Mouse (Mus musculus) myocyte (in vitro differentiated cells): ENCODE results near the gene Tpp1. TPM values are rescaled to one million over a fixed set of nuclear protein-coding genes. Genes with fewer than 3 reads are reported as not detected.

Experiments used
- H3K27me3 ChIP-seq: one replicate; pipeline ENCODE4 v1.6.1; 2011; ENCODE audit not compliant: control insufficient read depth, insufficient read depth, insufficient read length
- H3K36me3 ChIP-seq: one replicate; pipeline ENCODE4 v1.6.1; 2011; ENCODE audit not compliant: control insufficient read depth, insufficient read depth
- H3K4me2 ChIP-seq: one replicate; pipeline ENCODE4 v1.6.1; 2011; ENCODE audit warnings: low read depth, control low read depth
- H3K4me3 ChIP-seq: one replicate; pipeline ENCODE4 v1.5.1; 2011; ENCODE audit warnings: mild to moderate bottlenecking, control low read depth, moderate library complexity
- H3K79me2 ChIP-seq: one replicate; pipeline ENCODE4 v1.6.1; 2011; ENCODE audit not compliant: control insufficient read depth, insufficient read depth
- H3ac ChIP-seq: one replicate; pipeline ENCODE4 v1.6.1; 2011; ENCODE audit not compliant: control insufficient read depth, insufficient read length
- CEBPB ChIP-seq: IDR thresholded peaks from 2 replicates; pipeline ENCODE4 v1.6.1; 2011; ENCODE audit warnings: mild to moderate bottlenecking, moderate library complexity; ENCODE audit not compliant: poor library complexity, insufficient read depth, severe bottlenecking
- E2F4 ChIP-seq: IDR thresholded peaks from one replicate; pipeline ENCODE4 v1.6.1; 2011; ENCODE audit warnings: mild to moderate bottlenecking, control low read depth, moderate library complexity; ENCODE audit not compliant: insufficient read depth
- MAX ChIP-seq: IDR thresholded peaks from one replicate; pipeline ENCODE4 v1.6.1; 2011; ENCODE audit warnings: low read depth, mild to moderate bottlenecking, control low read depth
- MYOD1 ChIP-seq, 3 experiments: IDR thresholded peaks; one replicate each; pipeline ENCODE4 v1.6.1; 2011; ENCODE audit warnings: control low read depth in 2 of 3, low read depth in 2 of 3, mild to moderate bottlenecking in 2 of 3, moderate library complexity in 1 of 3; ENCODE audit not compliant: insufficient read length in 2 of 3, control insufficient read depth in 1 of 3
- MYOG ChIP-seq, 3 experiments: IDR thresholded peaks; one replicate each; pipeline ENCODE4 v1.6.1; 2011; ENCODE audit warnings: control low read depth in 2 of 3, low read depth in 2 of 3, mild to moderate bottlenecking in 2 of 3; ENCODE audit not compliant: insufficient read length in 2 of 3, control insufficient read depth in 1 of 3, insufficient read depth in 1 of 3
- POLR2A ChIP-seq: IDR thresholded peaks from one replicate; pipeline ENCODE4 v1.6.1; 2011; ENCODE audit warnings: low read depth, mild to moderate bottlenecking, control low read depth, moderate library complexity; ENCODE audit not compliant: insufficient read length
- POLR2AphosphoS2 ChIP-seq: IDR thresholded peaks from one replicate; pipeline ENCODE4 v1.6.1; 2011; ENCODE audit warnings: low read depth, control low read depth; ENCODE audit not compliant: insufficient read length
- REST ChIP-seq: IDR thresholded peaks from one replicate; pipeline ENCODE4 v1.6.1; 2011; ENCODE audit warnings: mild to moderate bottlenecking, control low read depth, moderate library complexity; ENCODE audit not compliant: insufficient read depth, insufficient read length
- SRF ChIP-seq: IDR thresholded peaks from one replicate; pipeline ENCODE4 v1.6.1; 2011; ENCODE audit warnings: low read depth; ENCODE audit not compliant: control insufficient read depth, insufficient read length
- TCF12 ChIP-seq: IDR thresholded peaks from one replicate; pipeline ENCODE4 v1.6.1; 2011; ENCODE audit warnings: mild to moderate bottlenecking, control low read depth; ENCODE audit not compliant: poor library complexity, insufficient read depth, severe bottlenecking
- TCF3 ChIP-seq: IDR thresholded peaks from one replicate; pipeline ENCODE4 v1.6.1; 2011; ENCODE audit warnings: low read depth, control low read depth; ENCODE audit not compliant: insufficient read length
- USF1 ChIP-seq: IDR thresholded peaks from one replicate; pipeline ENCODE4 v1.6.1; 2011; ENCODE audit warnings: low read depth, mild to moderate bottlenecking, control low read depth, moderate library complexity
- polyA plus RNA-seq: library from polyadenylated mRNA; unstranded; fragments of >200 nt; fragmentation: generic; extraction: Trizol; gene quantifications from one replicate; pipeline ENCODE4 v1.2.1, GENCODE M21; 2012; ENCODE audit warnings: missing spikeins

Tpp1 gene
- polyA plus RNA-seq, 1 experiment = 40.4 TPM

- no peak overlapping the region for H3K4me2 ChIP-seq
- TF ChIP-seq CEBPB (no peak), MAX (no peak), MYOG (IDR thresholded peaks at IDR 0.05; ENCODE audit: control insufficient read depth in 1 of 3, insufficient read depth in 1 of 3, insufficient read length in 2 of 3, low read depth in 2 of 3) (no peak), MYOD1 (IDR thresholded peaks at IDR 0.05; ENCODE audit: control insufficient read depth in 1 of 3, insufficient read length in 2 of 3, low read depth in 2 of 3) (no peak), E2F4 (no peak), TCF12 (no peak), POLR2AphosphoS2 (no peak), USF1 (no peak), SRF (no peak), REST (no peak), TCF3 (no peak), POLR2A (no peak)
- peaks cover 43% of the 10 kb centered on the region for H3K79me2 ChIP-seq
- H3K27me3 ChIP-seq = no peaks in the 10 kb centered on the region
- no peak overlapping the region for H3ac ChIP-seq
- no peak overlapping the region for H3K4me3 ChIP-seq
- H3K36me3 ChIP-seq = peaks cover 23% of the 10 kb centered on the region
Observed at GRCm38 (mm10) chr7:105741978-105742377, 10.1 kb downstream of the Tpp1 start.

DNA sequence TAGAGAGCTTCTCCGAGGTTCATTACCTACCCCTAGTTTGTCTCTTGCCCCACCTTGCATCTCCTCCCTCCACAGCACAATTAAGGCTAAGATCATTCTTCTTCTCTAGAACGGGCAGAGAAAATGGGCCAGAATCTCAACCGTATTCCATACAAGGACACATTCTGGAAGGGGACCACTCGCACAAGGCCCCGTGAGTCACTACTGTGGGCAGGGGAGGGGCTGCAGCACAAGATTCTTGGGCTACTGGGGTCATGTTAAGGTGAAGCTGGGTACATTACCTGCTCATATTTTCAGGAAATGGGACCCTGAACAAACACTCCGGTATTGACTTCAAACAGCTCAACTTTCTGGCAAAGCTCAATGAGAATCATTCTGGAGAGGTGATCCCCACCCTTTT is 11.2 kb downstream of the Tpp1 start:
- Histone ChIP-seq H3K79me2 (peaks cover 51% of the 10 kb centered on the region), H3K36me3 (peaks cover 18% of the 10 kb centered on the region), H3K4me3 (no peak overlapping the region), H3K4me2 (no peak overlapping the region), H3K27me3 (no peaks in the 10 kb centered on the region), H3ac (no peak overlapping the region)
- no peak for TF ChIP-seq TCF12
- TF ChIP-seq MYOG (IDR thresholded peaks at IDR 0.05; ENCODE audit: control insufficient read depth in 1 of 3, insufficient read depth in 1 of 3, insufficient read length in 2 of 3, low read depth in 2 of 3) = no peak
- no peak for TF ChIP-seq TCF3
- no peak for TF ChIP-seq SRF
- TF ChIP-seq CEBPB = no peak
- no peak for TF ChIP-seq POLR2A
- TF ChIP-seq MYOD1 (IDR thresholded peaks at IDR 0.05; ENCODE audit: control insufficient read depth in 1 of 3, insufficient read length in 2 of 3, low read depth in 2 of 3) = no peak
- TF ChIP-seq MAX = no peak

DNA sequence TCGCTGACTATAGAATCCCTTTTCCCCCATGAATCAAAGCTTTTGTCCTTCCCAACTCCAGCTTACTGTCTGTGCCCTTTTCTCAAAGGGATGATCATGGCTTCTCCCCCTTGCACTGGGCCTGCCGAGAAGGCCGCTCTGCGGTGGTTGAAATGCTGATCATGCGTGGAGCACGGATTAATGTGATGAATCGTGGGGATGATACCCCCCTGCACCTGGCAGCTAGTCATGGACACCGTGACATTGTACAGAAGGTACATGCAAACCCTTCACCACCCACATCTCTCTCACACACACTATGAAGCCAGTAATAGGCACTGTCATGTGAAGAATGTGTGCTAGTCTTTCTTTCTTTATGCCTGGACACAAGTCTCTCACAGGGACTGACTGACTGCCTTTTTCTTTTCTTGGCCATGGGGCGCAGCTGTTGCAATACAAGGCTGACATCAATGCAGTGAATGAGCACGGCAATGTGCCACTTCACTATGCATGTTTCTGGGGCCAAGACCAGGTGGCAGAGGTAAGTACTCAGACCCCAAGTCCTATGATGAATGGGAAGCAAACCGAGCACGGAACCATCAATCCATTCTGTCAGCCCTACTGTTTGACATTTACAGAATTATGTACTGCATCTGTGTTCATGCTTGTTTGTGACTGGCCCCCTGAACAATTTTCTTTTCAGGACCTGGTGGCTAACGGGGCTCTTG is 11.8 kb downstream of the Tpp1 start:
- no peak overlapping the region for H3ac ChIP-seq
- H3K4me2 ChIP-seq = no peak overlapping the region
- TF ChIP-seq POLR2AphosphoS2 = peak; percentile 55
- no peak for TF ChIP-seq POLR2A
- peaks cover 57% of the 10 kb centered on the region for H3K79me2 ChIP-seq
- H3K4me3 ChIP-seq = no peak overlapping the region
- H3K27me3 ChIP-seq = no peaks in the 10 kb centered on the region
- H3K36me3 ChIP-seq = peaks cover 18% of the 10 kb centered on the region

GRCm38 (mm10) chr7:105738948-105739347 is 13.1 kb downstream of the Tpp1 start:
- Histone ChIP-seq H3K4me3 (peak overlapping the region; percentile 99), H3K36me3 (peaks cover 18% of the 10 kb centered on the region), H3K27me3 (no peaks in the 10 kb centered on the region), H3K4me2 (peak overlapping the region; percentile 97), H3ac (no peak overlapping the region), H3K79me2 (peaks cover 65% of the 10 kb centered on the region)
- TF ChIP-seq E2F4 = no peak
- TF ChIP-seq TCF12 = no peak
- TF ChIP-seq REST = no peak
- no peak for TF ChIP-seq MAX
- TF ChIP-seq MYOG (IDR thresholded peaks at IDR 0.05; ENCODE audit: control insufficient read depth in 1 of 3, insufficient read depth in 1 of 3, insufficient read length in 2 of 3, low read depth in 2 of 3) = no peak
- no peak for TF ChIP-seq USF1
- no peak for TF ChIP-seq MYOD1 (IDR thresholded peaks at IDR 0.05; ENCODE audit: control insufficient read depth in 1 of 3, insufficient read length in 2 of 3, low read depth in 2 of 3)
- TF ChIP-seq CEBPB = no peak
- TF ChIP-seq SRF = peak; percentile 97
- peak; percentile 71 for TF ChIP-seq POLR2AphosphoS2
- no peak for TF ChIP-seq TCF3
- TF ChIP-seq POLR2A = peak; percentile 33

- Histone ChIP-seq H3K79me2 (peaks cover 62% of the 10 kb centered on the region), H3K4me2 (peak overlapping the region; percentile 97), H3K4me3 (peak overlapping the region; percentile 99), H3K27me3 (no peaks in the 10 kb centered on the region), H3K36me3 (peaks cover 18% of the 10 kb centered on the region), H3ac (no peak overlapping the region)
- TF ChIP-seq MAX = no peak
Observed at GRCm38 (mm10) chr7:105738286-105738685, 13.7 kb downstream of the Tpp1 start.
